Mouse (Mus musculus) megakaryocyte, embryonic 14.5 days (primary cell): ENCODE results near the gene Ksr1.

Source experiments
- FLI1 ChIP-seq: IDR thresholded peaks from 2 replicates; pipeline ENCODE4 v1.6.1; 2012; ENCODE audit warnings: low read length, inconsistent platforms, mixed read lengths
- GATA1 ChIP-seq: IDR thresholded peaks from 3 replicates; pipeline ENCODE4 v1.6.1; 2012; ENCODE audit warnings: mixed read lengths, low read length, inconsistent platforms, borderline replicate concordance

- TF ChIP-seq GATA1 (no peak), FLI1 (no peak)
Measured at GRCm38 (mm10) chr11:79185683-79186082, 39.5 kb upstream of the Ksr1 start.
